Mouse (Mus musculus) liver, embryonic 14.5 days (tissue): ENCODE data around the gene Rtraf.

Experiments used
- CTCF ChIP-seq: IDR thresholded peaks from 2 replicates; pipeline ENCODE4 v1.5.1; 2016; ENCODE audit warnings: antibody characterized with exemption, low read depth, control low read depth
- EP300 ChIP-seq: IDR thresholded peaks from 2 replicates; pipeline ENCODE4 v1.6.1; 2016; ENCODE audit warnings: antibody characterized with exemption, low read depth

DNA sequence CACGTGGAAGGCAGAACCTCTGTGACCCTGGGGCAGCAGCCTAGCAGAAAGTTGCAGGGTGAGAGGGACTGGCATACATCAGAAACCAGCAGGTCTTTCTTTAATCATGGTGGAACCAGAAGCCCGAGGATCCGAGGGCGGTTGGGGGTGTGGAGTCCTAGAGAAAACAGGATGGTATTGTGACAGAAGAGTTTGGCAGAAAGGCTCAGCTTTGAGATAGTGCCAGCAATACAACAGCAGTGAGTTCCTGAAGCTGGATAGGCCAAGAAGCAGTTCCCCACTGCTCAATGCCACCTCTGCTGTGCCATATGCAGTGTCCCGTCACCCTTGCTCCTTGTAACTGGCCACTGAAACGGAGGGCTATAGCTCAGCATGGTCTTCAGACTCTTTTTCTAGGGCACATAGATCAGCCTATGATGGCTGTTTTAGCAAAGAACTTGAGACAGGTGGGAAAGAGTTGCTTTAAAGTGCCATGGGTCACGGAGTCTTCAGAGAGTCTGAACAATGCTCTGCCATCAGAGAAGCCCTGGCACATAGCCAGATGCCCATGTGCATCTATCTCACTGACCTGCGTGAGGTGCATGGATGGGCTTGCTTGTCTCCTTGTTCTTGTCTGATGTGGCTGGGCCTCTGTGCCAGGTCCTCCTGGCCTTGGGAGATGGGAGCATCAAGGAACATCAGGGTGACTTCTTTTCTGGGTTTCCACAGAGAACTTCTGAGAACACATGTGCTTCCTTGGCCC, 22.0 kb downstream of the Rtraf start:
- no peak for TF ChIP-seq CTCF
- no peak for TF ChIP-seq EP300
